Comparison of ENCODE assay signal across 10 mouse cellular contexts in genomic region chr17:63677996-63678657, GRCm38 (mm10).
A peak's percentile ranks its signal among the peaks of the same experiment; 100 is the strongest.
DNase-seq lines count a peak whose midpoint lies in the region; ATAC-seq and TF ChIP-seq lines count a peak whose summit lies in the region.
"Had no signal": no experiment of that assay in that cellular context is flagged by ENCODE, and none has a peak within 500 bp of the region (broad histone marks: within the 10 kb centered on the region; RNA-seq: fewer than 3 reads in every experiment).

No protein-coding gene starts in this region.

- peak; percentile 73 for DNase-seq in adipocyte (ENCODE audit: low spot score)
- peak; percentile 49 to 56 for DNase-seq in kidney, postnatal 4 days
- DNase-seq in forebrain, postnatal 0 days: no peak
- no peak for DNase-seq in testis, postnatal 14 days (ENCODE audit: low spot score)
- no peak for DNase-seq in layer of hippocampus, adult 2 months (ENCODE audit: low spot score in 2 of 2)
- DNase-seq: cerebellum, adult 11 months had no signal

- no peaks in the 10 kb centered on the region for H3K4me1 ChIP-seq in heart, embryonic 16.5 days (ENCODE audit: control insufficient read depth, insufficient read depth, low read length)
- no peaks in the 10 kb centered on the region for H3K4me1 ChIP-seq in forebrain, postnatal 0 days (ENCODE audit: insufficient read depth)

- peak; percentile 58; the same call in 1 of the 2 replicates for ATAC-seq in heart, embryonic 16.5 days (replicated peaks; ENCODE audit: extremely low read depth, insufficient read depth, low FRiP score)
- no peak for ATAC-seq in forebrain, postnatal 0 days
- ATAC-seq in granulocyte monocyte progenitor cell, adult 5-6 weeks (replicated peaks; ENCODE audit: poor library complexity, severe bottlenecking): no peak

- no peak overlapping the region for H3K4me3 ChIP-seq in C2C12 (ENCODE audit: insufficient read depth, poor library complexity, severe bottlenecking)
- no peak overlapping the region for H3K4me3 ChIP-seq in heart, embryonic 16.5 days (ENCODE audit: low read length)
- no peak overlapping the region for H3K4me3 ChIP-seq in forebrain, postnatal 0 days (ENCODE audit: low read depth, low read length)
- H3K4me3 ChIP-seq in layer of hippocampus, adult 2 months: no peak overlapping the region
- H3K4me3 ChIP-seq: left cerebral cortex, adult 2 months had no signal

- 40% methylated on average over 3 of the region's 3 CpGs for WGBS in heart, embryonic 16.5 days
- 78% methylated on average over 3 of the region's 3 CpGs for WGBS in forebrain, postnatal 0 days

- H3K9ac ChIP-seq in heart, embryonic 16.5 days (ENCODE audit: low read length): no peak overlapping the region
- no peak overlapping the region for H3K9ac ChIP-seq in forebrain, postnatal 0 days

- H3K79me3 ChIP-seq in C2C12 (ENCODE audit: low read depth): no peaks in the 10 kb centered on the region

- peak overlapping the region; percentile 71 for H3K27ac ChIP-seq in heart, embryonic 16.5 days (ENCODE audit: low read length)
- no peak overlapping the region for H3K27ac ChIP-seq in forebrain, postnatal 0 days (ENCODE audit: low read depth, low read length)
- no peak overlapping the region for H3K27ac ChIP-seq in layer of hippocampus, adult 2 months
- H3K27ac ChIP-seq: left cerebral cortex, adult 2 months had no signal

- TF ChIP-seq CTCF in C2C12 (IDR thresholded peaks at IDR 0.05; ENCODE audit: control insufficient read depth, insufficient read depth, insufficient read length): no peak
- TF ChIP-seq CTCF in forebrain, postnatal 0 days (IDR thresholded peaks at IDR 0.05; ENCODE audit: low read depth): no peak
- no peak for TF ChIP-seq CTCF in layer of hippocampus, adult 2 months (conservative IDR thresholded peaks at IDR 0.05)

- no peak overlapping the region for H3ac ChIP-seq in C2C12 (ENCODE audit: control insufficient read depth, insufficient read length, low read depth)

- H3K36me3 ChIP-seq in C2C12 (ENCODE audit: control insufficient read depth, insufficient read depth): no peaks in the 10 kb centered on the region
- H3K36me3 ChIP-seq in heart, embryonic 16.5 days (ENCODE audit: control insufficient read depth, insufficient read depth): no peaks in the 10 kb centered on the region
- H3K36me3 ChIP-seq in forebrain, postnatal 0 days (ENCODE audit: insufficient read depth): no peaks in the 10 kb centered on the region

- no peaks in the 10 kb centered on the region for H3K27me3 ChIP-seq in C2C12 (ENCODE audit: control insufficient read depth, insufficient read depth, insufficient read length)
- H3K27me3 ChIP-seq in heart, embryonic 16.5 days (ENCODE audit: control insufficient read depth, insufficient read depth, low read length): no peaks in the 10 kb centered on the region
- no peaks in the 10 kb centered on the region for H3K27me3 ChIP-seq in forebrain, postnatal 0 days (ENCODE audit: insufficient read depth, low read length)

- H3K4me2 ChIP-seq in heart, embryonic 16.5 days (ENCODE audit: low read depth, low read length): no peak overlapping the region
- H3K4me2 ChIP-seq in forebrain, postnatal 0 days (ENCODE audit: low read depth): no peak overlapping the region

- no peaks in the 10 kb centered on the region for H3K9me3 ChIP-seq in heart, embryonic 16.5 days (replicated peaks; ENCODE audit: control insufficient read depth, low read length)
- H3K9me3 ChIP-seq in forebrain, postnatal 0 days (ENCODE audit: low read length): no peaks in the 10 kb centered on the region

- H3K79me2 ChIP-seq in C2C12 (ENCODE audit: control insufficient read depth, insufficient read depth): no peaks in the 10 kb centered on the region

TF ChIP-seq in C2C12, 6 proteins besides CTCF, POLR2A, EP300 and RAD21:
- TF ChIP-seq MAX (IDR thresholded peaks at IDR 0.05) (peak; percentile 49), FOSL1 (IDR thresholded peaks at IDR 0.05; ENCODE audit: insufficient read depth, low read length, poor library complexity, severe bottlenecking) (peak; percentile 48), CEBPB (IDR thresholded peaks at IDR 0.05; ENCODE audit: low read depth) (peak; percentile 77), MYOG (IDR thresholded peaks at IDR 0.05; ENCODE audit: control insufficient read depth, extremely low read depth, insufficient read length) (no peak), USF1 (IDR thresholded peaks at IDR 0.05; ENCODE audit: low read depth) (no peak), MYOD1 (IDR thresholded peaks at IDR 0.05; ENCODE audit: control insufficient read depth, insufficient read length, low read depth) (peak; percentile 43)

Comparison
In these comparisons a context has a peak if more than half of its experiments do, and no peak if none do; other contexts are left out.
1. DNase-seq: peak in adipocyte (single experiment) and kidney, postnatal 4 days (2 of 2); none in forebrain, postnatal 0 days (single experiment), testis, postnatal 14 days (single experiment) and layer of hippocampus, adult 2 months (0 of 2).